Mouse (Mus musculus) macrophage (primary cell): ENCODE results near the gene Hmgb4. TPM values are rescaled to one million over a fixed set of nuclear protein-coding genes. Genes with fewer than 3 reads are reported as not detected.

Experiments
- H3K27ac ChIP-seq: fragments of 350-480 bp; formaldehyde crosslinking; 2 replicates; pipeline ENCODE4 v1.9.0; 2021
- H3K36me3 ChIP-seq: fragments of 350-480 bp; formaldehyde crosslinking; 2 replicates; pipeline ENCODE4 v1.9.0; 2021; ENCODE audit errors: inconsistent target
- H3K4me3 ChIP-seq: fragments of 350-480 bp; formaldehyde crosslinking; 2 replicates; pipeline ENCODE4 v1.9.0; 2021; ENCODE audit errors: inconsistent target
- H3K79me2 ChIP-seq: fragments of 350-480 bp; formaldehyde crosslinking; 2 replicates; pipeline ENCODE4 v1.9.0; 2021; ENCODE audit errors: inconsistent target
- WGBS: methylation state at CpG from one replicate; pipeline ENCODE4 v1.1.7; 2026; ENCODE audit warnings: inconsistent platforms; ENCODE audit not compliant: missing documents; 5-methylcytosine and 5-hydroxymethylcytosine counted together
- polyA plus RNA-seq: library from polyadenylated mRNA; stranded (reverse); fragments of 250-400 nt; gene quantifications from 3 replicates; pipeline ENCODE4 v1.2.4, GENCODE M21; 2018; ENCODE audit warnings: inconsistent platforms

The Hmgb4 gene
- polyA plus RNA-seq, 1 experiment from 2014 or later = not detected

DNA sequence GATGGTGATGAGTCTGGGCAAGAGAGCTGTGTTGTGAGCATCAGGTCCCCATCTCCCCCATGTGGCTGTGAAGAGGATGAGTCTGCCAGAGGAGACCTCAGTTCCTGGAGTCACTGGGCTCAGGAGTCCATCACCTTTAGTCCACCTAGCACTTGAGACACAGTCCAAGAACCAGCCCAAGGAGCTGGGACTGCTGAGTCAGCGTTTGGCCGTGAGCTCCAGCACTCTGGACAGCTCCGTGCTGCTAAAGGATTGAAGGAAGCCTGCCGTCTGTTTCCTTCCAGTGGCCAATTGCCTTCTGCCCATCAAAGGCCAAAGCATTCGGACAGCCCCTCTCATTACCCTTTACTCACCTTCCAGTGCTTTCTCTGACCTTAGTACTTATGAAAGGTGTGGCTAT is 12.1 kb downstream of the Hmgb4 start:
- Histone ChIP-seq H3K4me3 (no peak overlapping the region), H3K79me2 (no peaks in the 10 kb centered on the region), H3K36me3 (no peaks in the 10 kb centered on the region), H3K27ac (no peak overlapping the region)
- 10% methylated on average over 5 of the region's 5 CpGs for WGBS

DNA sequence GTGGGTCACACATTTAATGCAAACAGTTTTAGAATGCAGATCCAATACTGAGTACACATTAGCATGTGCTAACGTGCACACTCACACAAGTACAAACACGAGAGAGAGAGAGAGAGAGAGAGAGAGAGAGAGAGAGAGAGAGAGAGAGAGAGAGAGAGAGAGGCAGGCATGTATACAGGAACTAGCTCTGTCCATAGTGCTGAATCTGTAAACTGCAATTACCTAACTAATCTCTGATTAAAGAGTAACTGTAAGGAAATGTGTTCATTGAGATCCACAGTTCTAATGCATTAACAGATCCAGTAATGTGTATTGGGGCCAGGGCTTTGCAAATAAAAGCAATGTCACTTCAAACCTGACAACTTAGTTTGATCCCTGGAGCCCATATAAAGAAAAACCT is 15.6 kb downstream of the Hmgb4 start:
- Histone ChIP-seq H3K27ac (no peak overlapping the region), H3K36me3 (no peaks in the 10 kb centered on the region), H3K79me2 (no peaks in the 10 kb centered on the region), H3K4me3 (no peak overlapping the region)
- 55% methylated on average over 2 of the region's 2 CpGs for WGBS

DNA sequence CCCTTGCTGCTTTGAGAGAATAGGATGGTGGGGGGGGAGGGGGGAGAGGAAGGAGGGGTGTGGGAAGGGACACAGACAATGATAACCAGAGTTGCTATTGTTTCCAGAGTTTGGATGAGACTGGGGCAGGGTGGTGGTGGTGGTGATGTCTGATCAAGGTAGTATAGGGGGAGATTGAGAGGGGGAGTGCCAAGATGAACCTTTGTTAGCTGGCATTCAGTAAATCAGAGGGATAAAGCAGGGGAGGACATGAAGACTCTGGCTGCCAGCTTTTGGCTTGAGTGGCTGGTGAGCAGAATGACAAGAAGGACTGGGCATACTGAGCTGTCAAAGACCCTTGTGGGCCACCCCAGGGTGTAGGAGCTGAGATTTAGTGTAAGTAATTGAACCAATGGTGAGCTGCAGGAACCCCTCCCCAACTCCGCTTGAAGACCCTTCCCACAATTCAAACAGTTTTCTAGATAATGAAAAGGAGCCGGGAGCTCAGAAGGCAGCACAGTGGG is 18.9 kb downstream of the Hmgb4 start:
- 88% methylated on average over 2 of the region's 2 CpGs for WGBS
- Histone ChIP-seq H3K4me3 (no peak overlapping the region), H3K27ac (no peak overlapping the region), H3K79me2 (no peaks in the 10 kb centered on the region), H3K36me3 (no peaks in the 10 kb centered on the region)

DNA sequence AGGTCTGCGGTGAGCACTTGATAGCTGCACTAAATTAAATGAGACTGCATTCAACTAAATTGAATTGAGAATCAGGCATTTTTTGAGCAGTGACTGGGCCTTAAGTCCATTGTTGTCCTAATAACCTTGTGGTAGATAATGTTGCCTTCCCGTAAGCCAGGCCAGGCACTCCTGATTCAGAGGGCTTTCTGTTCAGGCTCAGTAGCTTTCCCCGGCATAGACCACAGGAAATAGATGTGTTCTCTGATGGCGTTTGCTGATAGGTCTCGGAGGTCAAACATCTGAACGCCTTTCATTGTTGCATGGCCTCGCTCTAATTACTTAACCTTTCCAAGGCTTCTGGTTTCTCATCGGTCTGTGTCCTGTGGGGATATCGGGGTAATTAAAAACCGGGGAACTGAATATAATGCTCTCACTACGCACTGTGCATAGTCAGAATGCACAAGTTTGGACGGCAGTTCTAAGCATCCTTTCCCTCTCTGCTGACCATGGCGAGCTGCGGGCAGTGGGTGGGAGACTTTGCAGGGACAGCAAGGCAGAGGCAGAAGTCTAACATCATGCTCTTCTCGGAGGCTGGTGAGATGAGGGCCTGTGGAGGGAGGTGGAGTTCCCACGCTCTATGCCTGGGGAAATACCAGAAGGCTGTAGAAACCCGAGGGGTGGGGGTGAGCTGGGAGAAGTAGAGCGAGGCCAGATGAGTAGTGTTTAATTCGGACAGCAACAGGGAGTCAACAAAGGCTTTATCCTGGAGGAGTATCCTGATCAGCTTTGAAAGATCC is 19.5 kb downstream of the Hmgb4 start:
- Histone ChIP-seq H3K27ac (no peak overlapping the region), H3K36me3 (no peaks in the 10 kb centered on the region), H3K4me3 (no peak overlapping the region), H3K79me2 (no peaks in the 10 kb centered on the region)
- 28% methylated on average over 19 of the region's 19 CpGs for WGBS

DNA sequence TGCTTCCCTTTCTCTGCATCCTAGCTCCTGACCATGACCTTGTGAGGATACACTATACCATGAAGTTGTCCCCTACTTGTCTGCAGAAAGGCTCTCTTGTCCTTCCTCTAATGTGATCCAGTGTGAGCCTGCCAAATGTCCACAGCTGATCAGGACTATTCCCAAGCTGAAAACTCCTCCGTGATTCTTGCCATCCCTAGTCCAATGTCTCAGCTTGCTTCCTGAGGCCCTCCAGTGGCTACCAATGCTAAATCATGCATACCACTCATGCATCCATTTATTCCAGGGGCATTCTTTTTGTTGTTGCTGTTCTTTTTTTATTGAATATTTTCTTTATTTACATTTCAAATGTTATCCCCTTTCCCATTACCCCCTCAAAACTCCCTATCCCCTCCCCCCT is 21.6 kb downstream of the Hmgb4 start:
- no peaks in the 10 kb centered on the region for H3K79me2 ChIP-seq
- WGBS = 50% methylated on average over 1 of the region's 1 CpGs
- no peak overlapping the region for H3K4me3 ChIP-seq
- H3K27ac ChIP-seq = no peak overlapping the region
- no peaks in the 10 kb centered on the region for H3K36me3 ChIP-seq

DNA sequence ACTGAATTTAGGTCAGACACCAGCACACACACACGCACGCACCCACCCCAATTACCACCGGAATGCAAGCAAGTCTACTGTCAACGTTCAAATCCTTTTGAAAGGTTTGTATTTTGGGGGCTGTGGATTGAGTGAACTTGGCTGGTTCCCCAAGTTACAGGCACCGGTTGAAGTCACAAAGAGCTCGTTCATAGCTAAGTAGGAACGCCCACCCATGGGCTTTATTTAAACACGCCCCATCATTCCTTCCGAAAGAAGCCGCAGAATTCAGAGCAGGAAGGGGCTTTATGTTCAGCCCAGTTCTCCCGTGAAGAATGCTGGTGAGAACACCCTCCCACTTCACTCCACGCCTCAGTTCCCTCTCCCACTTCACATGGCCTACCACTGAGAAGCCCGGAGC is 27.3 kb downstream of the Hmgb4 start:
- H3K27ac ChIP-seq = no peak overlapping the region
- H3K36me3 ChIP-seq = no peaks in the 10 kb centered on the region
- WGBS = 87% methylated on average over 13 of the region's 13 CpGs
- H3K4me3 ChIP-seq = no peak overlapping the region
- no peaks in the 10 kb centered on the region for H3K79me2 ChIP-seq

DNA sequence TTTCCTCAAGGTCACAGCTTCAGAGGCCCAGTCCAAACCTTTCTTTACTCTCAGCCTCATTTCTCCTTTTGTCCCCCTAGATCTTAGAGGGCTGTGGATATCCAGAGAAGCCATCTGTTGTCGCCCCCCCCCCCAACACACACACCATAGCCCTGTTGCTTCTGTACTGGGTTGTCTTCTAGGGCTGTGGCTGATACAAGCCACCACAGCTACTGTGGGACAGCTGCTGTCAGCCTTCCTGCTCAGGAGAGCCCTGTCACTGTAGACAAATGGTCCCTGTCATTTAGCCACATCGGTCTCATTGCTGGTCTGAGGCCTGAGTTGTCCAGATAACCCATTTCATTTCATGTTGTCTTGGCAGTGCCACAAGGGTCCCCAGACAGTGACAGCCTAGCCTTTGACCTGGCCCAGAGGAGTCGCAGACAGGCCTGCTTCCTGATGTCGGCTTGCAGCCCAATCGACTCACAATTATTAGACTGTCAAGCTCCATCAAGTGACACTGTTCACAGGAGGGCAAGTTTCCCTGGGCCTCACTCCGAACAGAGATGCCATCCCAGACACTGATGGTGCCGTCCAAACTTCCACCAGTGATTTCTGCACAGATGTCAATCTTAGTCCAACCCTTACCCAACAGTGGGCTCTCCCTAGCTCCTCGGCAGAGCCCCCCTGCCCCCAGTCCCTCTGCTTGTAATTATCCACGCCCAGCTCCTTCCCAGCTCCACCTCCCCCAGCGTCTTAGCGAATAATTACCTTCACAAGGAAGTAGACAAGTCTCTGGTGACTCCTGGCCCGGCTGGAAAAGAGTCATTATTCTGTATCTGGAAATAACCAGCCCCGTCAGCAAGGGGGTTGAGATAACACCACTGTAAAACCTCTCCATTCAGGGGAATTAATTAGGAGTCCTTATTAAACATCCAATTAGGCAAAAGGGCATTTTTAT is 33.1 kb downstream of the Hmgb4 start:
- H3K27ac ChIP-seq = no peak overlapping the region
- H3K36me3 ChIP-seq = no peaks in the 10 kb centered on the region
- H3K4me3 ChIP-seq = no peak overlapping the region
- H3K79me2 ChIP-seq = no peaks in the 10 kb centered on the region
- WGBS = 68% methylated on average over 13 of the region's 13 CpGs

DNA sequence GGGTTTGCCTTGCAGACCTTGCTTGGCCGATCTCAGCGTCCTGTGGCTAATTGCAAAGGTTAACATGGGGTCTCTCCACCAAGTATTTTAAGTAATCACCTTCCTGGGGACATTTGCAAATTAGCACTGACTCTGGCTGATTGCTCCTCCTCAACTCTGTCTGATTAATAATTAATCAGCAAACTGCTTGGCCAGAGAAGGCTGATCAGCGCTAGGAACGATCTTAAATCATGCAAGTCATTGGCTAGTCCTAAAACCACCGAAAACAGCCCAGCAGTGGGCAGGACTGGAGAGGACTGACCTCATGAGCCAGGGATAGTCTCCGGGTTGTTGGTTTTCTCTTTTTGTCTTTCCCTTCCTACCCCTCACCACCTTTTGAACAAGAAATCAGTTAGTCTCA is 36.3 kb downstream of the Hmgb4 start:
- Histone ChIP-seq H3K79me2 (no peaks in the 10 kb centered on the region), H3K36me3 (no peaks in the 10 kb centered on the region), H3K27ac (no peak overlapping the region), H3K4me3 (no peak overlapping the region)
- 88% methylated on average over 6 of the region's 6 CpGs for WGBS

DNA sequence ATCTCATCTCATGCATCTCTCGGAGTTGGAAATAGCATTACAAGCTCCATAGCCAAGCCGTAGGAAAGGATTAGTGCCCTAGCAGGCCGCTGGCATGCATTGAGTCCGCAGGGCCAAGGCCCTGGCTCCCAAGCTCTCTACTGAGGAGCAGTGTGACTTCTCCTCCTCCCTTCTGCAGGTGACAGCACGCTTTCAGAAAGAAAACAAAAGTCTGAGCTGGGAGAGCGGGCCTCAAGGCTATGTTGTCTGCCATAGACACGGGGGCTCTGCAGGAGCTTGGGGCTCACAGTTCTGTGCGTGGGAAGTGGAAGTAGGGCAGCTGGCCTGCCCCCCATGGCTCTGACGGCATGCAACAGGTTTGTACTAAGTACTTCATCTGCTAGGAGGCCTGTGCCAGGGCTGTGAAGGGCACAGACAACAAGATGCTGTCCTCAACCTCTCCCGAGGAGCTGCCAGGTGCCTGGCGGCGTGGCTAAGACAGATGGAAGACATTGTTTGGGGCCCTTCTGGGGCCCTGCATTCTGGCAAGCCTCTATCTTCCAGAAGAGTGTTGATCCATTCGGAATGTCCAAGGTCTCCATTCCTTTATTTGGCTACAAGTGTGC is 42.7 kb downstream of the Hmgb4 start:
- no peaks in the 10 kb centered on the region for H3K36me3 ChIP-seq
- 77% methylated on average over 13 of the region's 13 CpGs for WGBS
- H3K27ac ChIP-seq = no peak overlapping the region
- H3K4me3 ChIP-seq = no peak overlapping the region
- H3K79me2 ChIP-seq = no peaks in the 10 kb centered on the region
